ENCODE assay signal across 9 mouse cellular contexts in the genomic region with DNA sequence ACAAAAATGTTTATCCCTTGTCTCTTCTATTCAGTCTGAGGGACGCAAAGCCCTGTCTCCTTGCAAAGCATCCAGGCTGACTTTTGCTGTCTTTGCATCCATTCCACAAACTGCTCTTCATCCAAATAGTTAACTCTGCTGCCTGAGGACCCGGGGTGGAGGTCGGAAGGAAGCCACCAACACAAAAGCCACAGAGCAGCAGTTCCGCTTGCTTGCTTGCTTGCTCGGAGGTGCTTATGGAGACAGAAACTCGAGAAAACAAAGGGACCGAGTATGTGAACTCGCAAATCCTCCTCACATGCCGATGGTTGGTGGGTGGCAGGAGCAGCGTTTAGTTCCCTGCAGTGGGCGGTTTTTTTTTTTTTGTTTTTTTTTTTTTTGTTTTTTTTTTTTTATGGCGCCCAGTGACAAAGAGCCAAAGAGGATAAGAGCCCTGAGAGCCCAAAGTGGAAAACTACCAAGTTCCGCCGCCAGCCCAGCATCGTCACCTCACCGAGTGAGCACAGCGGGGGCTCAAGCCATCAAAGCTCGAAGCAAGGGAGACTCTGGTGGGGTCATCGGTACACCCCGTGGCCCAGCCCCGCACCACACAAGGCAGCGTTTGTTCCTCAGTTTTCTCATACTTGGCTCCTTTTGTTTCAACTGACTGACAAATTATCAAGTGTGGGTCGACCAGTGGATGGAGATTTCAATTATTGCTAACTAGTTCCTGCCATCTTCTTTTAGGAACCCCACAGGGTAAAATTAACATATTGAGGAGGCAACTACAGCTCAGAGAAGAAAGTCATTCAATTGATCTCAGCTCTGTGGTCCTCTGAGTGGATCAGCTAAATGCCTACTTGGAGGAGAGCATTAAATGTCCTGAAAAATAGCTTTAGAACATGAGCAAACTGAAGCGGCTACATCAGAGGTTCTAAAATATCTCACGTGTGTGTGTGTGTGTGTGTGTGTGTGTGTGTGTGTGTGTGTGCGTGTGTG. TPM values are rescaled to one million over a fixed set of nuclear protein-coding genes. Genes with fewer than 3 reads are reported as not detected.
DNase-seq lines count a peak whose midpoint lies in the region; ATAC-seq and TF ChIP-seq lines count a peak whose summit lies in the region.
"Had no signal": no experiment of that assay in that cellular context is flagged by ENCODE, and none has a peak within 500 bp of the region (broad histone marks: within the 10 kb centered on the region; RNA-seq: fewer than 3 reads in every experiment).

No protein-coding gene starts in this region.

- H3K4me1 ChIP-seq in cerebellum, adult 2 months (ENCODE audit: control insufficient read depth, insufficient read depth, low read length) = no peaks in the 10 kb centered on the region; the same call in 1 of the 2 replicates
- peaks cover 4% of the 10 kb centered on the region for H3K4me1 ChIP-seq in heart, adult 2 months (ENCODE audit: control insufficient read depth, insufficient read depth, low read length)
- no peaks in the 10 kb centered on the region for H3K4me1 ChIP-seq in intestine, postnatal 0 days (replicated peaks; ENCODE audit: control insufficient read depth, insufficient read depth, low read length)
- peaks cover 6% of the 10 kb centered on the region; the same call in 1 of the 2 replicates for H3K4me1 ChIP-seq in limb, embryonic 15.5 days
- 0 out of 2 replicates have a peak, but pooled peaks cover 4% of the 10 kb centered on the region for H3K4me1 ChIP-seq in midbrain, embryonic 14.5 days (ENCODE audit: control insufficient read depth, insufficient read depth, low read length)
- 0 out of 2 replicates have a peak, but pooled peaks cover 3% of the 10 kb centered on the region for H3K4me1 ChIP-seq in stomach, embryonic 14.5 days (ENCODE audit: control insufficient read depth, insufficient read depth, low read length)

- peak; percentile 50 to 51 for DNase-seq in cerebellum, adult 2 months
- no peak for DNase-seq in cerebellum, adult 11-12 months
- DNase-seq in heart, adult 2 months = peak; percentile 51 to 55
- DNase-seq in midbrain, embryonic 14.5 days = peak; percentile 69

- H3K79me2 ChIP-seq in heart, adult 2 months (replicated peaks; ENCODE audit: control insufficient read depth, insufficient read depth, low read length) = no peaks in the 10 kb centered on the region

- ATAC-seq in common myeloid progenitor, adult 5-6 weeks (replicated peaks; ENCODE audit: low read depth, poor library complexity, severe bottlenecking) = peak; percentile 64
- ATAC-seq in intestine, postnatal 0 days = no peak
- no peak for ATAC-seq in limb, embryonic 15.5 days (ENCODE audit: insufficient number of reproducible peaks, low FRiP score, low TSS enrichment, low read depth)
- peak; percentile 60; the same call in 1 of the 2 replicates for ATAC-seq in midbrain, embryonic 14.5 days (ENCODE audit: low FRiP score, low TSS enrichment)
- ATAC-seq in stomach, embryonic 14.5 days (ENCODE audit: insufficient number of reproducible peaks, insufficient read depth, low FRiP score, low read depth) = no peak

- no peak overlapping the region for H3K27ac ChIP-seq in cerebellum, adult 2 months (ENCODE audit: insufficient read depth, low read length)
- H3K27ac ChIP-seq in heart, adult 2 months = peak overlapping the region; percentile 76
- 0 out of 2 replicates have a peak overlapping the region, but pooled peaks have one; percentile 30 for H3K27ac ChIP-seq in intestine, postnatal 0 days (ENCODE audit: low read depth, low read length)
- H3K27ac ChIP-seq in limb, embryonic 15.5 days = peak overlapping the region; percentile 51
- H3K27ac ChIP-seq in midbrain, embryonic 14.5 days (replicated peaks; ENCODE audit: low read depth, low read length) = peak overlapping the region; percentile 68
- H3K27ac ChIP-seq in stomach, embryonic 14.5 days (ENCODE audit: low read length) = peak overlapping the region; percentile 17; the same call in 1 of the 2 replicates

- peak overlapping the region; percentile 57 for H3K4me2 ChIP-seq in intestine, postnatal 0 days (replicated peaks; ENCODE audit: low read depth)
- H3K4me2 ChIP-seq in limb, embryonic 15.5 days = peak overlapping the region; percentile 51
- H3K4me2 ChIP-seq in midbrain, embryonic 14.5 days (ENCODE audit: low read length) = peak overlapping the region; percentile 64
- H3K4me2 ChIP-seq in stomach, embryonic 14.5 days (replicated peaks; ENCODE audit: low read depth, low read length) = peak overlapping the region; percentile 53

- 9% methylated on average over 26 of the region's 26 CpGs for WGBS in cerebellum, adult 2 months
- WGBS in heart, adult 2 months = 7% methylated on average over 26 of the region's 26 CpGs
- WGBS in intestine, postnatal 0 days = 16% methylated on average over 26 of the region's 26 CpGs
- WGBS in limb, embryonic 15.5 days = 12% methylated on average over 26 of the region's 26 CpGs
- 6% methylated on average over 26 of the region's 26 CpGs for WGBS in midbrain, embryonic 14.5 days
- WGBS in stomach, embryonic 14.5 days = 9% methylated on average over 26 of the region's 26 CpGs

- H3K27me3 ChIP-seq in cerebellum, adult 2 months (ENCODE audit: control insufficient read depth, insufficient read depth, low read length) = no peaks in the 10 kb centered on the region; the same call in 1 of the 2 replicates
- H3K27me3 ChIP-seq in heart, adult 2 months (ENCODE audit: control insufficient read depth, insufficient read depth, low read length) = no peaks in the 10 kb centered on the region
- H3K27me3 ChIP-seq in intestine, postnatal 0 days (replicated peaks; ENCODE audit: control insufficient read depth, insufficient read depth, low read length) = no peaks in the 10 kb centered on the region
- H3K27me3 ChIP-seq in limb, embryonic 15.5 days = no peaks in the 10 kb centered on the region
- no peaks in the 10 kb centered on the region for H3K27me3 ChIP-seq in midbrain, embryonic 14.5 days (ENCODE audit: control insufficient read depth, insufficient read depth, low read length)
- H3K27me3 ChIP-seq in stomach, embryonic 14.5 days (ENCODE audit: control insufficient read depth, insufficient read depth, low read length) = no peaks in the 10 kb centered on the region

- no peaks in the 10 kb centered on the region for H3K36me3 ChIP-seq in heart, adult 2 months (ENCODE audit: control insufficient read depth, insufficient read depth, low read length)
- no peaks in the 10 kb centered on the region for H3K36me3 ChIP-seq in intestine, postnatal 0 days (ENCODE audit: control insufficient read depth, insufficient read depth)
- no peaks in the 10 kb centered on the region for H3K36me3 ChIP-seq in limb, embryonic 15.5 days
- H3K36me3 ChIP-seq in midbrain, embryonic 14.5 days (ENCODE audit: control insufficient read depth, insufficient read depth, low read length) = no peaks in the 10 kb centered on the region
- no peaks in the 10 kb centered on the region for H3K36me3 ChIP-seq in stomach, embryonic 14.5 days (ENCODE audit: control insufficient read depth, insufficient read depth, low read length)

- no peak for TF ChIP-seq EP300 in heart, adult 2 months (IDR thresholded peaks at IDR 0.05; ENCODE audit: insufficient read depth, low read depth, low read length)

- TF ChIP-seq CTCF in cerebellum, adult 2 months (IDR thresholded peaks at IDR 0.05; ENCODE audit: borderline replicate concordance, insufficient read depth, low read depth, low read length) = no peak
- TF ChIP-seq CTCF in heart, adult 2 months (IDR thresholded peaks at IDR 0.05) = peak; percentile 19
- TF ChIP-seq CTCF in intestine, postnatal 0 days (IDR thresholded peaks at IDR 0.05; ENCODE audit: low read depth) = no peak

- peak overlapping the region; percentile 39 for H3K4me3 ChIP-seq in cerebellum, adult 2 months (replicated peaks; ENCODE audit: insufficient read depth, low read depth, low read length)
- peak overlapping the region; percentile 53 for H3K4me3 ChIP-seq in heart, adult 2 months
- H3K4me3 ChIP-seq in intestine, postnatal 0 days (ENCODE audit: low read depth, low read length) = peak overlapping the region; percentile 20
- H3K4me3 ChIP-seq in limb, embryonic 15.5 days = peak overlapping the region; percentile 34
- H3K4me3 ChIP-seq in midbrain, embryonic 14.5 days (replicated peaks; ENCODE audit: low read depth, low read length) = peak overlapping the region; percentile 34
- peak overlapping the region; percentile 27 for H3K4me3 ChIP-seq in stomach, embryonic 14.5 days (ENCODE audit: low read depth, low read length)

- peak overlapping the region; percentile 73 for H3K9ac ChIP-seq in heart, adult 2 months (ENCODE audit: low read depth, low read length)
- H3K9ac ChIP-seq in intestine, postnatal 0 days (ENCODE audit: low read depth, low read length) = peak overlapping the region; percentile 42; the same call in 1 of the 2 replicates
- H3K9ac ChIP-seq in limb, embryonic 15.5 days = 0 out of 2 replicates have a peak overlapping the region, but pooled peaks have one; percentile 20
- H3K9ac ChIP-seq in midbrain, embryonic 14.5 days (replicated peaks; ENCODE audit: low read length) = peak overlapping the region; percentile 54
- H3K9ac ChIP-seq in stomach, embryonic 14.5 days (replicated peaks; ENCODE audit: low read depth, low read length) = peak overlapping the region; percentile 46

- H3K9me3 ChIP-seq in intestine, postnatal 0 days (ENCODE audit: control insufficient read depth) = no peaks in the 10 kb centered on the region
- no peaks in the 10 kb centered on the region for H3K9me3 ChIP-seq in limb, embryonic 15.5 days
- no peaks in the 10 kb centered on the region for H3K9me3 ChIP-seq in midbrain, embryonic 14.5 days (ENCODE audit: control insufficient read depth, low read length)
- H3K9me3 ChIP-seq in stomach, embryonic 14.5 days (ENCODE audit: control insufficient read depth, low read depth, low read length) = no peaks in the 10 kb centered on the region

- no peak for TF ChIP-seq POLR2A in cerebellum, adult 2 months (IDR thresholded peaks at IDR 0.05; ENCODE audit: borderline replicate concordance, insufficient read depth, low read length)
- TF ChIP-seq POLR2A in heart, adult 2 months (IDR thresholded peaks at IDR 0.05; ENCODE audit: insufficient read depth, low read depth, low read length) = peak; percentile 44; the same call in 1 of the 2 replicates

- intact Hi-C loops in heart, adult 2 months (cut with DNase I) = loop anchor here (5.0 kb wide), 1 partner anchor 38 kb away; a partner anchor contains a TSS

RNA-seq across cellular contexts. Expression of a gene that starts 38.6 kb away (rescaled TPM):
- 76.6 and 84.1 TPM in 2 replicates for polyA plus RNA-seq in cerebellum, adult 2 months (2012; rRNA removed)
- total RNA-seq in common myeloid progenitor, adult 5-6 weeks (2017) = 30.2 and 34.8 TPM in 2 replicates
- 10 to 100 TPM; 53.0 to 58.4 TPM for total RNA-seq in heart, adult 2 months (2021)
- 40.5 and 43.0 TPM in 2 replicates for polyA plus RNA-seq in heart, adult 2 months (2012; rRNA removed)
- polyA plus RNA-seq in intestine, postnatal 0 days (2015; fragmentation: Nextera tagmentation; extraction: Ambion mirVana) = 71.4 and 76.6 TPM in 2 replicates
- 82.0 and 93.0 TPM in 2 replicates for polyA plus RNA-seq in limb, embryonic 15.5 days (2015; fragmentation: Nextera tagmentation; extraction: Ambion mirVana)
- polyA plus RNA-seq in midbrain, embryonic 14.5 days (2014; fragmentation: Nextera tagmentation; extraction: Ambion mirVana) = 168 and 184 TPM in 2 replicates
- polyA plus RNA-seq in stomach, embryonic 14.5 days (2014; fragmentation: Nextera tagmentation; extraction: Ambion mirVana) = 95.4 and 96.8 TPM in 2 replicates

RNA-seq across cellular contexts. Expression of a gene that starts 38.7 kb away (rescaled TPM):
- polyA plus RNA-seq in cerebellum, adult 2 months (2012; rRNA removed) = 0.38 TPM in 2 replicates
- total RNA-seq in common myeloid progenitor, adult 5-6 weeks (2017) = not detected in 2 replicates
- not detected for total RNA-seq in heart, adult 2 months (2021)
- polyA plus RNA-seq in heart, adult 2 months (2012; rRNA removed) = not detected in 2 replicates
- not detected in 2 replicates for polyA plus RNA-seq in intestine, postnatal 0 days (2015; fragmentation: Nextera tagmentation; extraction: Ambion mirVana)
- 0.27 TPM in 1 of 2 replicates, not detected in the other for polyA plus RNA-seq in limb, embryonic 15.5 days (2015; fragmentation: Nextera tagmentation; extraction: Ambion mirVana)
- 0.74 and 1.3 TPM in 2 replicates for polyA plus RNA-seq in midbrain, embryonic 14.5 days (2014; fragmentation: Nextera tagmentation; extraction: Ambion mirVana)
- polyA plus RNA-seq in stomach, embryonic 14.5 days (2014; fragmentation: Nextera tagmentation; extraction: Ambion mirVana) = not detected in 2 replicates
- total RNA-seq: layer of hippocampus, adult 18-20 months had no signal

RNA-seq across cellular contexts. Expression of a gene that starts 38.7 kb away (rescaled TPM):
- 7.3 and 8.3 TPM in 2 replicates for polyA plus RNA-seq in cerebellum, adult 2 months (2012; rRNA removed)
- total RNA-seq in common myeloid progenitor, adult 5-6 weeks (2017) = 6.2 and 8.0 TPM in 2 replicates
- total RNA-seq in heart, adult 2 months (2021) = 1 to 10 TPM; 3.2 to 8.1 TPM
- 1.6 and 2.5 TPM in 2 replicates for polyA plus RNA-seq in heart, adult 2 months (2012; rRNA removed)
- 1.1 TPM in 2 replicates for polyA plus RNA-seq in intestine, postnatal 0 days (2015; fragmentation: Nextera tagmentation; extraction: Ambion mirVana)
- polyA plus RNA-seq in limb, embryonic 15.5 days (2015; fragmentation: Nextera tagmentation; extraction: Ambion mirVana) = 6.2 and 7.8 TPM in 2 replicates
- 22.2 and 30.6 TPM in 2 replicates for polyA plus RNA-seq in midbrain, embryonic 14.5 days (2014; fragmentation: Nextera tagmentation; extraction: Ambion mirVana)
- polyA plus RNA-seq in stomach, embryonic 14.5 days (2014; fragmentation: Nextera tagmentation; extraction: Ambion mirVana) = 8.5 and 9.8 TPM in 2 replicates

Comparison
In these comparisons a context has a peak if more than half of its experiments do, and no peak if none do; other contexts are left out.
1. ATAC-seq: peak in common myeloid progenitor, adult 5-6 weeks (single experiment) and midbrain, embryonic 14.5 days (single experiment); none in intestine, postnatal 0 days (single experiment), limb, embryonic 15.5 days (single experiment) and stomach, embryonic 14.5 days (single experiment).
2. H3K9ac ChIP-seq: peak in every context shown above with its lines; median percentile 73 in heart, adult 2 months; 54 in midbrain, embryonic 14.5 days; 46 in stomach, embryonic 14.5 days; 42 in intestine, postnatal 0 days; 20 in limb, embryonic 15.5 days.
3. Peak in every context shown above with its lines, with median percentiles within 50 percentile points of each other: H3K4me3 ChIP-seq and H3K4me2 ChIP-seq.